Mouse (Mus musculus) layer of hippocampus, adult 8-10 months (tissue): ENCODE measurements at regions not wholly inside any gene's neighbourhood (a gene's known extent, or its start where the extent isn't known, plus 50 kb on each side); places are given as distances from the start of the nearest gene placed in this dataset.
"Not testable (repeated sequence)": the region's sequence is repeated elsewhere in the genome, so short reads cannot be mapped to it uniquely, and the experiment has no call there.

Experiments
- DNase-seq, 2 experiments: peaks; one replicate each; pipeline ENCODE4 v3.0.0; 2022; ENCODE audit warnings: low spot score in 2 of 2

DNA sequence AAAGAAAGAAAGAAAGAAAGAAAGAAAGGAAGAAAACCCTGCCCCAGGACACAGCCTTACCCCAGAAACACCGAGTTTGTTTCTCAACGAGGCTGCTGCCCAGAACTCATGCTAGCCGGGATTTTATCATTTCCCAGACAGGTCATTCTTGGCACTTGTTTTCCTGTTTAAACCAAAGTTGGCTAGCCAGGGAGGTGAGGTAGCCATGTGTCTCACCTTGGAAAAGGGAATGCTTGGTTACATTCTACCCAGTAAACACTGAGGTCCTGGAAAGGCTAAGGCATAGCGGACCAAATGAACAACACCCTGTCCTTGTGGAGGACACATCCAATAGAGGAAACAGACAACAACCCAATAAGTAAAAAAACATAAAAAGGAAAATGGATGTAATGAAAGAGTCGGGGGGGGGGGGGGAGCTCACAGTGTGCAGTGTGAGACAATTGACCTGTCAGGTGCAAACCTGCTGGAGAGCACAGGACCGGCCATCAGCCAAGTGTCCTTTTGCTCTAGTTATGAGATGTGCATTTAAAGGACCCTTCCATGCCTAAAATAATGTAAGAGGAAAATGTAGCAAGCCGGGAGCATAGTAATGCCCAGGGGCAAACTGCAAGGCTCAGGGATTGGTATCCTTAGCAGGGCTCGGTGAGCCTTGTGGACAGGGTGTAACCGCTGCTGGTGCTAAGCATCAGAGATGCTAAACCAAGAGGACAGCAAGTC lies 78.2 kb upstream of the Fzd7 start:
- DNase-seq = no peak

GRCm38 (mm10) chr1:59405370-59405769 lies 76.9 kb upstream of the Fzd7 start:
- DNase-seq = peak; percentile 35 to 40

DNA sequence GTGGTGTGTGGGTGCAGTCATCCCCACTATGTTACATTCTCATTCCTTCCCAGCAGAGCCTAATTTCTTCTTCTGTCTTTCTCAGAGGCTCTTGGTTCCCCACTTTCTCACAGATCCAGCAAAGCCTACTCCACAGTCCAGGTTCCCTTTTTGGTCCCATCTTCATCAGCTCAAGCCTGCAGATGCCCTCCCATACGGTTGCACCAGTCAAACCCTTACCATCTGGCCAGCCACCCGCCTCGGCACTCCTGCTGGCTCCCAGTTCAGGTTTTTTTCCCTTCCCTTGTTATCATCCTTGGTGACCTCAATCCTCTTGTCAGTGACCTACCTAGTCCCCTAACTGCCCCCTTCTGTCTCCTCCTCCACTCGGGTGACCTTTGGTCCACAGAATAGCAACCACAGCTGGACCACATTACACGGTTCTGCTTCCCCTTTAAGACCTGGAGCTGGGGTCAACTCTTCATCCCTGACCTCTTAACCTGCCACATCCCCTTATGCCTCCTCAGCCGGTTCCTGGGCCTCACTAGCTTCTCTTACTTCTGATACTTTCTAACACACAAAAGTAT lies 75.4 kb upstream of the Fzd7 start:
- no peak for DNase-seq

GRCm38 (mm10) chr1:59409585-59410160 lies 72.6 kb upstream of the Fzd7 start:
- peak; percentile 25 to 30 for DNase-seq

- DNase-seq = no peak
Measured at GRCm38 (mm10) chr1:59413264-59413663, 69.0 kb upstream of the Fzd7 start.

- no peak for DNase-seq
Measured at GRCm38 (mm10) chr1:59414401-59415210, 67.6 kb upstream of the Fzd7 start.

DNA sequence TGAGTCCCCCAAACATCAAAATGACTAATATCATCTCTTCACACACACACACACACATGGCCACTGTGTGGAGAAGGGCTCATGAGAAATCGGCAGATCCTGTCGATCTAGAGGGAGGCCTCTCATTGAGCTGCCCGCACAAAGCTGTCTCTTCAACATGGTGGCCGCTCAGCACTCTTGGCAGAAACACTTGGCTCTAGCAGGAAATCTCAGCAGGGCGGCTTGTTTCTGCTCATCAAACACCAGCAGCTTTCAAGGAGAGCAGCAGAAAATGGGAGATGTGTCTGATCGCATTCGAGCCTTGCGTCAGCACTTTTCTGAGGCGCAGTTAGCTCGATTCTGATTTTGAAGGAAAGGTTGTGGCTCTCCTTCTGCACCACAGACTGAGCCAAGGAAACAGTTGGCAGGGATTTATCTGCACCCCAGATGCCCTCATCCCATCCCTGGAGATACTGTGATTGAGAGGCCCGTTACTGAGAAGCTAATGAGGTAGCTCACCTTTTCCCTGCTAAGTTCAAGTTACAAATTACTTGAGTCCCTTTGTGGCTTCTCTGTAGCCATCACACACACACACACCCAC lies 66.4 kb upstream of the Fzd7 start:
- peak; percentile 16 to 18 for DNase-seq

- DNase-seq = no peak
Measured at GRCm38 (mm10) chr1:59417317-59417716, 64.9 kb upstream of the Fzd7 start.

DNA sequence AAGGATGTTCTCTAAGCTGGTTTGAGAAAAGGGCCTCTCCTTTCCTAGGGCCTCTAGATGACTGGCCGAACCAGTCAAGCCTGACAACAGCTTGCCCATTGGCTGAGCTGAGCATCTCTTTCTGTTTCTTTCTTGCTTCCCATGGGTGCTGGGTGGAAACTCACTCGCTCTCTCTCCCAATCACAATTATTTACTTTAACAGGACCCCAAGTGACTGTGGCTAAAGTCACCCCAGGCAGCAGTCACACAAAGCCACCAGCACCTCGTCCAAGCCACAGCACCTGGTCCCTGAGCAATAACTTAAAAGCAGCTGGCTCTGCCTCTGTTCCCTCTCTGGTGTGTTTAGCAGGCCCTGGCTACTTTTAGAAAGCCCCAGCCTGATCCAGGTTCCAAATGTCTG lies 64.3 kb upstream of the Fzd7 start:
- no peak for DNase-seq

GRCm38 (mm10) chr1:59418748-59419147 lies 63.5 kb upstream of the Fzd7 start:
- no peak for DNase-seq

GRCm38 (mm10) chr1:59422981-59423941 lies 59.0 kb upstream of the Fzd7 start:
- DNase-seq = no peak

DNA sequence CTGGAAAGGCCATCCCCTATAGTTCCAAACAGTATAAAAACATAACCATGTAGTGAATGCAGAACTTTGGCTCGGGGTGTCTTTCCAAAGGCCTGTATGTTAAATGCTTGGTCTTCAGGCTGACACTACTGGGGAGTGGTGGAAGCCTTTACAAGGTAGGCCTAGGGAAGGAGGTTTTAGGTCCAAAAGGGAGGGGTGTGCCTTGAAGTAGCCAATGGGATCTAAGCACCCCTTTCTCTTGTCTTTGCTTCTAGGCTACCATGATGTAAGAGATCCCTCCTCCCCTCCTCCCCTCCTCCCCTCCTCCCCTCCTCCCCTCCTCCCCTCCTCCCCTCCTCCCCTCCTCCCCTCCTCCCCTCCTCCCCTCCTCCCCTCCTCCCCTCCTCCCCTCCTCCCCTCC lies 56.5 kb upstream of the Fzd7 start:
- not testable (repeated sequence) for DNase-seq

DNA sequence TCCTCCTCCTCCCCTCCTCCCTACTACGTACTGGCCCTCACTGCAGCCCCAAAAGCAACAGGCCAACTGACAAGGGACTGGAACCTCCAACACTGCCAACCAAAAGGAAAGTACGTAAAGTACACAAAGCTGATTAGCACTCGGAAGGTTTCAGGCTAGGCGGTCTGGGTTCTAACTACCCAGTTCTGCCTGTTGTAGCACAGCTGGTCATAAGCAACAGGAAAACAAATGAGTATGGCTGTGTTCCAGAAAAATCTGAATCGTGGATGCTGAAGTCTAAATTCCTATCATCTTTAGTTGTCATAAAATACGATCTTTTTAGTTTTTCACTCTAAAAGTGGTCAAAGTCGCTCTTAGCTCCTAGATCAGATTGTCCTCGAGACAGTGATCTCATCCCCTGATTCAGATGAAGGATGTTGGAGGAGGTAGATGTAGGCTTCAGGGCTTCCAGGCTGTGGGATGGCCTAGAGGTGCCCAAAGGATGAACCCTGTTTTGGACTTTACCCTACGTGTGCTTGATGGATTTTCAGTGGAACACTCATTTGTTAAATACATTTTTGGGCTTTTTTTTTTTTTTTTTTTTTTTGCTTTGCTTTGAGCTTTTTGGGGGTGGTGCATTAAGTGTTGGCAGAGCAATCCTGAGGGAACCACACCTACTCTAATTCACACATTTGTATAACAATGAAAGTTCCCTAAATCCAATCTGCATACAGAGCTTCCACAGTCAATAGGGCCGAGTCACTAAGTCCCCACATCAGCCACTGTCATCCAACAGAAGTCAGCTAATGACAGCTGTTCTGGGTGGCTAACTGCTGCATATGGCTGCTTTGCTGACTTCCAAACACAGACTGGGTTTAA lies 55.6 kb upstream of the Fzd7 start:
- DNase-seq = no peak

GRCm38 (mm10) chr1:59427204-59427557 lies 55.0 kb upstream of the Fzd7 start:
- no peak for DNase-seq

- DNase-seq = no peak
Measured at GRCm38 (mm10) chr1:59429289-59429688, 52.9 kb upstream of the Fzd7 start.

DNA sequence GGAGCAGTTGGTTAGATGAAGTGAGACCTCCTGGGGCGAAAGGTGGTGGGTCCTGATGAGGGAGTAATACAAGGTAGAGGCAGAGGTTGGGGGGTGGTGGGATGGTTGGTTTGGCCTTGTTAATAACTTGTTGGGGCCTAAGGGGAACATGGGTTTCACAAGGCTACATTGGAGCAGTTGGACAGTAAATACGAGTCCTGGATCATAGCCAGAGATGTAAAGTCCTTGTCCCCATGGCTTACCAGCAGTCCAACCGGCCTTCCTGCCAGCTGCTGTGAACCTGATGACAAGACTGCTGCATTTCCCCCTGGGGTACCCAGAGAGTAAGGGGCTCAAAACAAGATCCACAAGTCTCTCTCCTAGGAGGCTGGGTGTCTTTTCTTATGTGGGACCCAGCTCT lies 52.0 kb upstream of the Fzd7 start:
- no peak for DNase-seq

DNA sequence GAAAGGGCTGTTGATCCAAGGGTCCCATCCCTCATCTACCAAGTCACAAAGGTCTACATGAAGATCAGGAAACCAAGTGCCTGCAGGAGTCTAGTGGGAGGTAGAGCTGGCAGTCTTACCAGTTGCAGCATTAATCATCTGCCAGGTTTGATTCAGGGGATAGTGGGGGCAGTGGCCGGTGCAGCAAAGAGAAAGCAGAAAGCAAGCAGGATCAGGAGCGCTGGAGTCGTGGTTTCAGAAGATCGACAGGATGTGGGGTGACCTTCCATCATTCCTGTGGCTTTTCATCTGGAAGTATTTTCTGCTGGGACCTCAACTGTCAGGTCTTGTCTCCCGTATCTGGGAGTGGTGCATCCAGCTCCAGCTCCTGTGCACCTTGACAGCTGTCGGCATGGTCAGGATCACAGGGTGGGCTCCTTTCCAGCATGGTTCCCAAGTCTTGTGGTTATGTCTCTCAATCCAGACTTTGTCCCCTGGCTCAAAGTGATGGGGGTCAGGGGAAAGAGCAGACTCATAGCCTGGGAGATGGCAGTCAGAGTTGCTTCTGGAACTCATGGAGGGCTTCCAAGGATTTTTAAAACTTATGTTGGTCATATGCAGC lies 51.2 kb upstream of the Fzd7 start:
- DNase-seq = no peak
